Mouse (Mus musculus): Measurements from ENCODE around the gene Susd1. TPM values are rescaled to one million over a fixed set of nuclear protein-coding genes. Genes with fewer than 3 reads are reported as not detected.

Gene Susd1
- polyA plus RNA-seq, 2 experiments: 5.8 to 18.1 TPM

- no peak for TF ChIP-seq CTCF (IDR thresholded peaks at IDR 0.05; ENCODE audit: low read depth)
- TF ChIP-seq EP300 (IDR thresholded peaks at IDR 0.05; ENCODE audit: low read depth): peak; percentile 26; the same call in 1 of the 2 replicates
- Histone ChIP-seq H3K27me3 (ENCODE audit: control insufficient read depth, insufficient read depth, low read length) (no peaks in the 10 kb centered on the region), H3K4me2 (ENCODE audit: low read depth) (no peak overlapping the region), H3K4me3 (ENCODE audit: insufficient read depth in 1 of 2, low read depth in 2 of 2, low read length in 2 of 2) (no peak overlapping the region), H3K27ac (no peak overlapping the region), H3K9me3 (ENCODE audit: control insufficient read depth, low read length) (no peaks in the 10 kb centered on the region), H3K36me3 (replicated peaks; ENCODE audit: control insufficient read depth, insufficient read depth, low read depth) (no peaks in the 10 kb centered on the region), H3K9ac (replicated peaks) (no peak overlapping the region; the same call in 1 of the 2 replicates), H3K4me1 (replicated peaks; ENCODE audit: control insufficient read depth in 2 of 2, insufficient read depth in 2 of 2, low read length in 1 of 2) (peaks cover 6 to 33% of the 10 kb centered on the region in 2 experiments)
- DNase-seq (ENCODE audit: low read depth in 3 of 3, low spot score in 3 of 3) (no peak), ATAC-seq (ENCODE audit: insufficient read depth) (peak; percentile 31; the same call in 1 of the 2 replicates)
- WGBS (ENCODE audit: insufficient replicate concordance): 25% methylated on average over 8 of the region's 8 CpGs
Observed at GRCm38 (mm10) chr4:59282699-59283487, 155.5 kb downstream of the Susd1 start.

GRCm38 (mm10) chr4:59282137-59282536 is 156.3 kb downstream of the Susd1 start:
- H3K4me3 ChIP-seq (ENCODE audit: insufficient read depth in 1 of 2, low read depth in 2 of 2, low read length in 2 of 2): no peak overlapping the region
- 43% methylated on average over 7 of the region's 7 CpGs for WGBS (ENCODE audit: insufficient replicate concordance)
- no peak overlapping the region for H3K27ac ChIP-seq
- H3K36me3 ChIP-seq (replicated peaks; ENCODE audit: control insufficient read depth, insufficient read depth, low read depth): no peaks in the 10 kb centered on the region
- no peak overlapping the region for H3K9ac ChIP-seq (replicated peaks)
- DNase-seq (ENCODE audit: low read depth in 3 of 3, low spot score in 3 of 3) (no peak), ATAC-seq (ENCODE audit: insufficient read depth) (no peak)
- TF ChIP-seq EP300 (IDR thresholded peaks at IDR 0.05; ENCODE audit: low read depth): no peak
- TF ChIP-seq CTCF (IDR thresholded peaks at IDR 0.05; ENCODE audit: low read depth): no peak
- no peaks in the 10 kb centered on the region for H3K27me3 ChIP-seq (ENCODE audit: control insufficient read depth, insufficient read depth, low read length)
- H3K4me2 ChIP-seq (ENCODE audit: low read depth): no peak overlapping the region
- peaks cover 7 to 37% of the 10 kb centered on the region in 2 experiments for H3K4me1 ChIP-seq (replicated peaks; ENCODE audit: control insufficient read depth in 2 of 2, insufficient read depth in 2 of 2, low read length in 1 of 2)
- H3K9me3 ChIP-seq (ENCODE audit: control insufficient read depth, low read length): no peaks in the 10 kb centered on the region

- no peak for ATAC-seq (ENCODE audit: insufficient read depth)
- TF ChIP-seq EP300 (IDR thresholded peaks at IDR 0.05; ENCODE audit: low read depth): no peak
- TF ChIP-seq CTCF (IDR thresholded peaks at IDR 0.05; ENCODE audit: low read depth): no peak
- no peaks in the 10 kb centered on the region for H3K27me3 ChIP-seq (ENCODE audit: control insufficient read depth, insufficient read depth, low read length)
- no peaks in the 10 kb centered on the region for H3K9me3 ChIP-seq (ENCODE audit: control insufficient read depth, low read length)
- WGBS (ENCODE audit: insufficient replicate concordance): 7% methylated on average over 5 of the region's 5 CpGs
- H3K36me3 ChIP-seq (replicated peaks; ENCODE audit: control insufficient read depth, insufficient read depth, low read depth): no peaks in the 10 kb centered on the region
- no peak overlapping the region for H3K4me2 ChIP-seq (ENCODE audit: low read depth)
- no peak for DNase-seq (ENCODE audit: low read depth in 3 of 3, low spot score in 3 of 3)
- H3K9ac ChIP-seq (replicated peaks): no peak overlapping the region
- H3K27ac ChIP-seq: no peak overlapping the region
- H3K4me1 ChIP-seq (replicated peaks; ENCODE audit: control insufficient read depth in 2 of 2, insufficient read depth in 2 of 2, low read length in 1 of 2): peaks cover 10 to 41% of the 10 kb centered on the region in 2 experiments
- no peak overlapping the region for H3K4me3 ChIP-seq (ENCODE audit: insufficient read depth in 1 of 2, low read depth in 2 of 2, low read length in 2 of 2)
Observed at GRCm38 (mm10) chr4:59280876-59281275, 157.6 kb downstream of the Susd1 start.

GRCm38 (mm10) chr4:59279111-59279510 is 159.3 kb downstream of the Susd1 start:
- Histone ChIP-seq H3K4me3 (ENCODE audit: insufficient read depth in 1 of 2, low read depth in 2 of 2, low read length in 2 of 2) (no peak overlapping the region), H3K36me3 (replicated peaks; ENCODE audit: control insufficient read depth, insufficient read depth, low read depth) (no peaks in the 10 kb centered on the region), H3K27me3 (ENCODE audit: control insufficient read depth, insufficient read depth, low read length) (no peaks in the 10 kb centered on the region), H3K4me2 (ENCODE audit: low read depth) (no peak overlapping the region), H3K27ac (no peak overlapping the region), H3K9me3 (ENCODE audit: control insufficient read depth, low read length) (no peaks in the 10 kb centered on the region), H3K4me1 (replicated peaks; ENCODE audit: control insufficient read depth in 2 of 2, insufficient read depth in 2 of 2, low read length in 1 of 2) (peaks cover 18 to 55% of the 10 kb centered on the region in 2 experiments), H3K9ac (replicated peaks) (no peak overlapping the region)
- DNase-seq (ENCODE audit: low read depth in 3 of 3, low spot score in 3 of 3) (no peak), ATAC-seq (ENCODE audit: insufficient read depth) (no peak)
- WGBS (ENCODE audit: insufficient replicate concordance): 86% methylated on average over 5 of the region's 5 CpGs
- TF ChIP-seq CTCF (IDR thresholded peaks at IDR 0.05; ENCODE audit: low read depth) (no peak), EP300 (IDR thresholded peaks at IDR 0.05; ENCODE audit: low read depth) (no peak)

GRCm38 (mm10) chr4:59278410-59278809 is 160.0 kb downstream of the Susd1 start:
- whole genome bisulfite sequencing (ENCODE audit: insufficient replicate concordance): 29% methylated on average over 7 of the region's 7 CpGs
- H3K4me2 ChIP-seq (ENCODE audit: low read depth): peak overlapping the region; percentile 23; the same call in 1 of the 2 replicates

More at GRCm38 (mm10) chr4:59278410-59278809, 160.0 kb downstream of the Susd1 start:
- TF ChIP-seq CTCF (IDR thresholded peaks at IDR 0.05; ENCODE audit: low read depth) (peak; percentile 65), EP300 (IDR thresholded peaks at IDR 0.05; ENCODE audit: low read depth) (no peak)
- Histone ChIP-seq H3K9me3 (ENCODE audit: control insufficient read depth, low read length) (no peaks in the 10 kb centered on the region), H3K27ac (no peak overlapping the region), H3K9ac (replicated peaks) (no peak overlapping the region), H3K27me3 (ENCODE audit: control insufficient read depth, insufficient read depth, low read length) (no peaks in the 10 kb centered on the region), H3K4me1 (replicated peaks; ENCODE audit: control insufficient read depth in 2 of 2, insufficient read depth in 2 of 2, low read length in 1 of 2) (peaks cover 18 to 55% of the 10 kb centered on the region in 2 experiments), H3K4me3 (ENCODE audit: insufficient read depth in 1 of 2, low read depth in 2 of 2, low read length in 2 of 2) (no peak overlapping the region), H3K36me3 (replicated peaks; ENCODE audit: control insufficient read depth, insufficient read depth, low read depth) (no peaks in the 10 kb centered on the region)
- peak; percentile 46 to 51 (median 46) for DNase-seq (ENCODE audit: low read depth in 3 of 3, low spot score in 3 of 3)
- ATAC-seq (ENCODE audit: insufficient read depth): peak; percentile 64

Data from liver, embryonic 14.5 days (tissue).